Mouse (Mus musculus) cerebellum, adult 2 months (tissue): ENCODE results near the gene Lin37. TPM values are rescaled to one million over a fixed set of nuclear protein-coding genes. Genes with fewer than 3 reads are reported as not detected.

ENCODE experiments used
- DNase-seq, 2 experiments: peaks; one replicate each; pipeline ENCODE4 v3.0.0; 2021
- H3K27ac ChIP-seq: fragments of 200-500 bp; 2 replicates; pipeline ENCODE4 v1.5.1; 2012; ENCODE audit warnings: low read length, control low read depth, inconsistent platforms; ENCODE audit not compliant: insufficient read depth
- H3K27me3 ChIP-seq: fragments of 200-500 bp; 2 replicates; pipeline ENCODE4 v1.6.1; 2012; ENCODE audit warnings: inconsistent platforms, mild to moderate bottlenecking, low read length, moderate library complexity; ENCODE audit not compliant: control insufficient read depth, insufficient read depth
- H3K4me1 ChIP-seq: fragments of 200-500 bp; 2 replicates; pipeline ENCODE4 v1.6.1; 2011; ENCODE audit warnings: low read length; ENCODE audit not compliant: control insufficient read depth, insufficient read depth
- H3K4me3 ChIP-seq: fragments of 200-500 bp; replicated peaks from 2 replicates; pipeline ENCODE3; 2011; ENCODE audit warnings: mild to moderate bottlenecking, low read depth, low read length, control low read depth; ENCODE audit not compliant: insufficient read depth
- CTCF ChIP-seq: fragments of 200-500 bp; IDR thresholded peaks from 2 replicates; pipeline ENCODE4 v1.5.1; 2011; ENCODE audit warnings: low read depth, mild to moderate bottlenecking, control low read depth, low read length, moderate library complexity, borderline replicate concordance; ENCODE audit not compliant: insufficient read depth
- POLR2A ChIP-seq: fragments of 200-500 bp; IDR thresholded peaks from 2 replicates; pipeline ENCODE4 v1.6.1; 2011; ENCODE audit warnings: low read length, control low read depth, borderline replicate concordance; ENCODE audit not compliant: insufficient read depth
- WGBS: fragments of 180-500 bp; shearing (Covaris S2); methylation state at CpG from one replicate; pipeline ENCODE4 v1.1.7; 2018; 5-methylcytosine and 5-hydroxymethylcytosine counted together
- polyA plus RNA-seq: library from polyadenylated mRNA; depleted of rRNA; stranded (reverse); fragments of >200 nt; gene quantifications from 2 replicates; pipeline ENCODE4 v1.2.3, GENCODE M21; 2012

Gene Lin37
- polyA plus RNA-seq, 1 experiment: 60.2 TPM

DNA sequence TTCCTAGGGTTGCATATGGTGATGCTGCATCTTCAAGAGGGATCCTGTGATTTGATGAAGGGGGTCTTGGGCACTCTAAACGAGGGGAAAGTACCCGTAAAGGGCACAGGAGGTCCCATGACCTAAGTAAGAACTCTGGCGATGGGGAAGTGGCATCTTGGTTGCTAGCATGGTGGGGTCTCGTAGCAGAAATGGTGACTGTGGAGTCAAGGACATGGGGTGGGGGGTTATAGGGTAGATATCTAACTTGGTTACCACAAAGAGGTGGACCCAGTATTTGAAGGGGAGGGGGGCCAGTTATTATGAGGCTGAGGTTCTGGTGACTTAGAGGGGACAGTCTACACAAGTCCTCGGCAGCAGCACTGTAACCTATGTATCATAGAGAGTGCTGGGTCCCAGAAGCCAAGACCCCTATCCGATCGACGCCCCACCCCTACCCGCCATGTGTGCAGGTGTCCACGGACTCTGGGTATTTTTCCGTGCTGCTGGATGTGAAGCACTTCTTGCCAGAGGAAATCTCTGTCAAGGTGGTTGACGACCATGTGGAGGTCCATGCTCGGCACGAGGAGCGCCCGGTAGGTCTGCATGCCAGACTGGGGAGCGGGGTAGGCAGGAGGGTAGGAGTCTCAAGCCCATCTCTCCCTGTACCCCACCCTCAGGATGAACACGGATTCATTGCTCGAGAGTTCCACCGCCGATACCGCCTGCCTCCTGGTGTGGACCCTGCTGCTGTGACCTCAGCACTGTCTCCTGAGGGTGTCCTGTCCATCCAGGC lies 5.6 kb downstream of the Lin37 start:
- peak in 1 of 2 experiments; percentile 38 for DNase-seq
- H3K4me1 ChIP-seq: peaks cover 3% of the 10 kb centered on the region
- WGBS: 78% methylated on average over 22 of the region's 22 CpGs
- H3K27ac ChIP-seq: peak overlapping the region; percentile 26; the same call in 1 of the 2 replicates
- no peak for TF ChIP-seq CTCF
- no peaks in the 10 kb centered on the region for H3K27me3 ChIP-seq
- no peak overlapping the region for H3K4me3 ChIP-seq

GRCm38 (mm10) chr7:30553021-30553589 lies 6.5 kb downstream of the Lin37 start:
- H3K4me1 ChIP-seq: peaks cover 3% of the 10 kb centered on the region
- H3K27me3 ChIP-seq: no peaks in the 10 kb centered on the region
- peak overlapping the region; percentile 66 for H3K4me3 ChIP-seq
- H3K27ac ChIP-seq: peak overlapping the region; percentile 97
- TF ChIP-seq POLR2A: no peak
- TF ChIP-seq CTCF: no peak
- DNase-seq: peak; percentile 75 to 82
- WGBS: under 1% methylated on average over 23 of the region's 23 CpGs

DNA sequence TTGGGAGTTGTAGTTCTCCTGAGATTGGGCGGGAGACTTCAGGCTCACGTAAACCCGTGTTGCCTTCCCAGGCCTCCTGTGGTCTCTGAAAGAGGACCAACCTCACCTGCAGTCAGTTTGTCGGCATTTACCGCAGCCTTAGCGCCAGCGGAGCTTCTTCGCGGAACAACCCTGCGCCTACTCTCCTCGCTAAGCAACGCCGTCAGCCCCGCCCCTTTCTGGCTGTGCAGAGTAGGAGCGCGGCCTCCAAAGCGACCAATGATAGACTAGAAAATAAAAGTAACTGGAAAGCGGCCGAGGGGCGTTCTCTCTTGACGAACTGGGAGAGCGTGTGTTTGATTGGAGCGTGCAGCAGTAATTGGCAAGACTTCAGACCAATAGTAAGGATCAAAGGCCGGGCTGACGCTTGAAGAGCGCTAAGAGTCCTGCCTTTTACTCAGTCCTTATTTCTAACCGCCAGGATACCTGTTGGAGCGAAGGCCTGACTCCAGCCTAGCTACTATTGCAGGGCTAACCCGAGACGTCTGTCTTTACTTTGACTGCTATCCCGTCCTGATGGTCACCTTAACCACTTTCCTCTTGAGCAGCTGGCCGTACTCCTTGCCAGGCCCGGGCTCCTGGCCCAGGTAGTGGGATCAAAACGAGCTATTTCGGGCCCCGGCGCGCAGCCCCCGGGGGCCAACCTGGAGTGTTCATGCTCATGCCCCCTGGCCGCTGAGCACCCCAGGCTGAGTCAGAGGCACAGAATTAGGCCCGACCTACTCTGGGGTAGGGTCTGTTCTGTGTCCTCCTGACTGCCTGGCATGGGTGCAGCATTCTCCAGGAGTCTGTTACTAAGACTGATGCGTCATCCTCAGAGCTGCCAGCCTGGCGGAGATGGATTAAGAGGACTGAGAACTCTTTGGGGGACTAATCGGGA lies 7.3 kb downstream of the Lin37 start, which contains the start of the genes Hspb6 and Proser3:
Gene Hspb6 (plus strand): TSS at position 77 of the 919 bp plus-strand sequence.
Gene Proser3 (minus strand): TSS at position 198 of the 919 bp plus-strand sequence.
- H3K4me1 ChIP-seq: peaks cover 3% of the 10 kb centered on the region; the same call in 1 of the 2 replicates
- DNase-seq: peak; percentile 97 to 99
- peak; percentile 91; the same call in 1 of the 2 replicates for TF ChIP-seq POLR2A
- peak; percentile 10; the same call in 1 of the 2 replicates for TF ChIP-seq CTCF
- under 1% methylated on average over 44 of the region's 44 CpGs for WGBS
- H3K27me3 ChIP-seq: no peaks in the 10 kb centered on the region
- H3K27ac ChIP-seq: peak within 1 kb of the TSS; percentile 97
- H3K4me3 ChIP-seq: peak within 1 kb of the TSS; percentile 66

DNA sequence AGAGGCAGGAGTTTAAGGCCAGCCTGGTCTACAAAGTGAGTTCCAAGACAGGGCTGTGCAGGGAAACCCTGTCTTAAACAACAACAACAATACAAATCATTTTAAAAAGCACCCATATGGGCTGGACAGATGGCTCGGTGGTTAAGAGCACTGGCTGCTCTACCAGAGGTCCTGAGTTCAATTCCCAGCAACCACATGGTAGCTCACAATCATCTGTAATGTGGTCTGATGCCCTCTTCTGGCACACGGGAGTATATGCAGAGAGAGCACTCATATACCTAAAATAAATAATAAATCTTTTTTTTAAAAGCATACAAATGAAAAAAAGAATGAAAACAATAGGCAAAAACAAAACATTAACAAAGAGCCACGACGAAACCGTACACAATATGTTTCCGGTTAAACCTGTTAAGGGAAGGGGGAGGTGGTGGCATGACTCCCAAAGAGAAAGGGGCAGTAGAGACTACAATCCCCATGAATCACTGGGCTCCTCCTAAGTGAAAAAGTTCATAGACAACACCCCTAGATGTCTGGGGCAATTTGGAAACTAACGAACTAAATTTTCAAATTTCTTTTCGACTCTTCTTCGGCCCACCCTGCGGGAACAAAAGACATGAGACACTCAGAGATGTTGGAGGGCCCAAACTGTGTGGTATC lies 8.1 kb downstream of the Lin37 start:
- H3K27me3 ChIP-seq: no peaks in the 10 kb centered on the region
- peak in 1 of 2 experiments; percentile 48 for DNase-seq
- H3K4me3 ChIP-seq: peak overlapping the region; percentile 66
- no peak for TF ChIP-seq POLR2A
- peak; percentile 31; the same call in 1 of the 2 replicates for TF ChIP-seq CTCF
- H3K27ac ChIP-seq: peak overlapping the region; percentile 74
- WGBS: 3% methylated on average over 10 of the region's 10 CpGs
- peaks cover 3% of the 10 kb centered on the region; the same call in 1 of the 2 replicates for H3K4me1 ChIP-seq

GRCm38 (mm10) chr7:30550603-30551002 lies 9.0 kb downstream of the Lin37 start:
- H3K4me3 ChIP-seq: no peak overlapping the region
- no peaks in the 10 kb centered on the region for H3K27me3 ChIP-seq
- TF ChIP-seq CTCF (no peak), POLR2A (no peak)
- no peak for DNase-seq
- WGBS: 100% methylated on average over 1 of the region's 1 CpGs
- no peak overlapping the region for H3K27ac ChIP-seq
- H3K4me1 ChIP-seq: peaks cover 3% of the 10 kb centered on the region; the same call in 1 of the 2 replicates

GRCm38 (mm10) chr7:30549880-30550279 lies 9.8 kb downstream of the Lin37 start:
- Histone ChIP-seq H3K4me3 (no peak overlapping the region), H3K27me3 (no peaks in the 10 kb centered on the region), H3K27ac (no peak overlapping the region), H3K4me1 (peaks cover 3% of the 10 kb centered on the region; the same call in 1 of the 2 replicates)
- no peak for DNase-seq
- no peak for TF ChIP-seq POLR2A
- no peak for TF ChIP-seq CTCF
- WGBS: 76% methylated on average over 2 of the region's 2 CpGs

- H3K4me3 ChIP-seq: no peak overlapping the region
- H3K27ac ChIP-seq: no peak overlapping the region
- no peaks in the 10 kb centered on the region for H3K4me1 ChIP-seq
- no peak for DNase-seq
- WGBS: 95% methylated on average over 2 of the region's 2 CpGs
- no peak for TF ChIP-seq CTCF
- no peak for TF ChIP-seq POLR2A
- no peaks in the 10 kb centered on the region for H3K27me3 ChIP-seq
These were observed 15.3 kb downstream of the Lin37 start for GRCm38 (mm10) chr7:30544327-30544726.
